Mouse (Mus musculus) retina, postnatal 7 days (tissue): ENCODE measurements around the gene Gapvd1.
"Not testable (repeated sequence)": the region's sequence is repeated elsewhere in the genome, so short reads cannot be mapped to it uniquely, and the experiment has no call there.

Experiments used
- DNase-seq: peaks from one replicate; pipeline ENCODE4 v3.0.0-alpha.2; 2012; ENCODE audit warnings: low read depth, low spot score

Gapvd1 gene

GRCm38 (mm10) chr2:34771368-34772226 lies 16.6 kb upstream of the Gapvd1 start, which contains the start of gene Hspa5:
Hspa5 (plus strand) TSS chr2:34771970.
- peak; percentile 98 for DNase-seq

GRCm38 (mm10) chr2:34770951-34771350 lies 15.9 kb upstream of the Gapvd1 start:
- DNase-seq = no peak

GRCm38 (mm10) chr2:34770049-34770448 lies 15.0 kb upstream of the Gapvd1 start:
- no peak for DNase-seq

GRCm38 (mm10) chr2:34764801-34765200 lies 9.8 kb upstream of the Gapvd1 start:
- DNase-seq = no peak

- DNase-seq = no peak
Observed at GRCm38 (mm10) chr2:34762872-34763271, 7.8 kb upstream of the Gapvd1 start.

- no peak for DNase-seq
Observed at GRCm38 (mm10) chr2:34762174-34762573, 7.1 kb upstream of the Gapvd1 start.

- DNase-seq = not testable (repeated sequence)
Observed at GRCm38 (mm10) chr2:34761272-34761671, 6.2 kb upstream of the Gapvd1 start.

- DNase-seq = no peak
Observed at GRCm38 (mm10) chr2:34757341-34757740, 2.3 kb upstream of the Gapvd1 start.

GRCm38 (mm10) chr2:34753811-34754550 lies 1.1 kb downstream of the Gapvd1 start:
- peak; percentile 82 for DNase-seq

GRCm38 (mm10) chr2:34750245-34750644 lies 4.8 kb downstream of the Gapvd1 start:
- no peak for DNase-seq

- DNase-seq = no peak
Observed at GRCm38 (mm10) chr2:34748479-34748878, 6.6 kb downstream of the Gapvd1 start.

- no peak for DNase-seq
Observed at GRCm38 (mm10) chr2:34745673-34746072, 9.4 kb downstream of the Gapvd1 start.

- no peak for DNase-seq
Observed at GRCm38 (mm10) chr2:34744476-34744875, 10.6 kb downstream of the Gapvd1 start.

- no peak for DNase-seq
Observed at GRCm38 (mm10) chr2:34742675-34743074, 12.4 kb downstream of the Gapvd1 start.

GRCm38 (mm10) chr2:34741390-34742159 lies 13.5 kb downstream of the Gapvd1 start:
- no peak for DNase-seq

GRCm38 (mm10) chr2:34739684-34740391 lies 15.2 kb downstream of the Gapvd1 start:
- no peak for DNase-seq

GRCm38 (mm10) chr2:34737911-34738310 lies 17.1 kb downstream of the Gapvd1 start:
- DNase-seq = no peak

- DNase-seq = no peak
Observed at GRCm38 (mm10) chr2:34736626-34737025, 18.4 kb downstream of the Gapvd1 start.

GRCm38 (mm10) chr2:34727045-34727728 lies 27.8 kb downstream of the Gapvd1 start:
- no peak for DNase-seq

- DNase-seq = no peak
Observed at GRCm38 (mm10) chr2:34725269-34725668, 29.8 kb downstream of the Gapvd1 start.

GRCm38 (mm10) chr2:34718196-34718595 lies 36.8 kb downstream of the Gapvd1 start:
- DNase-seq = no peak
